Mouse (Mus musculus): ENCODE results near the gene Tubg2.
"Not testable (repeated sequence)": the region's sequence is repeated elsewhere in the genome, so short reads cannot be mapped to it uniquely, and the experiment has no call there.

The Tubg2 gene

GRCm38 (mm10) chr11:101155728-101156371, at the start of gene Tubg2:
Tubg2 (plus strand) TSS chr11:101155907.
- DNase-seq = peak; percentile 54

GRCm38 (mm10) chr11:101109351-101109750, 46.4 kb upstream of the Tubg2 start:
- no peak for DNase-seq

- DNase-seq = no peak
Observed at GRCm38 (mm10) chr11:101110708-101111107, 45.0 kb upstream of the Tubg2 start.

- no peak for DNase-seq
Observed at GRCm38 (mm10) chr11:101111178-101111577, 44.5 kb upstream of the Tubg2 start.

- DNase-seq = no peak
Observed at GRCm38 (mm10) chr11:101112186-101112585, 43.5 kb upstream of the Tubg2 start.

GRCm38 (mm10) chr11:101115564-101115963, 40.1 kb upstream of the Tubg2 start:
- DNase-seq = no peak

- DNase-seq = no peak
Observed at GRCm38 (mm10) chr11:101118105-101118504, 37.6 kb upstream of the Tubg2 start.

- DNase-seq = no peak
Observed at GRCm38 (mm10) chr11:101119131-101119760, 36.5 kb upstream of the Tubg2 start.

GRCm38 (mm10) chr11:101119761-101120544, 35.8 kb upstream of the Tubg2 start, which contains the start of the genes Retreg3 and Tubg1:
Retreg3 (minus strand) TSS chr11:101119893.
Tubg1 (plus strand) TSS chr11:101119938.
- peak; percentile 99 for DNase-seq

- DNase-seq = no peak
Observed at GRCm38 (mm10) chr11:101120545-101121188, 35.0 kb upstream of the Tubg2 start.

GRCm38 (mm10) chr11:101124494-101124893, 31.2 kb upstream of the Tubg2 start:
- not testable (repeated sequence) for DNase-seq

GRCm38 (mm10) chr11:101125008-101125407, 30.7 kb upstream of the Tubg2 start:
- not testable (repeated sequence) for DNase-seq

GRCm38 (mm10) chr11:101127075-101127474, 28.6 kb upstream of the Tubg2 start:
- no peak for DNase-seq

- no peak for DNase-seq
Observed at GRCm38 (mm10) chr11:101128996-101129577, 26.6 kb upstream of the Tubg2 start.

- no peak for DNase-seq
Observed at GRCm38 (mm10) chr11:101130056-101130756, 25.5 kb upstream of the Tubg2 start.

- DNase-seq = no peak
Observed at GRCm38 (mm10) chr11:101131187-101131586, 24.5 kb upstream of the Tubg2 start.

GRCm38 (mm10) chr11:101131701-101132100, 24.0 kb upstream of the Tubg2 start:
- no peak for DNase-seq

GRCm38 (mm10) chr11:101133037-101133436, 22.7 kb upstream of the Tubg2 start:
- DNase-seq = peak; percentile 60

- no peak for DNase-seq
Observed at GRCm38 (mm10) chr11:101134217-101134865, 21.4 kb upstream of the Tubg2 start.

GRCm38 (mm10) chr11:101137000-101137399, 18.7 kb upstream of the Tubg2 start:
- no peak for DNase-seq

GRCm38 (mm10) chr11:101138536-101139181, 17.0 kb upstream of the Tubg2 start:
- peak; percentile 81 for DNase-seq

Data from kidney, adult 9 months (tissue).